Mouse (Mus musculus) adrenal gland, adult 2 months (tissue): ENCODE measurements around the gene Rgl3. TPM values are rescaled to one million over a fixed set of nuclear protein-coding genes. Genes with fewer than 3 reads are reported as not detected.

Source experiments
- DNase-seq: peaks from one replicate; pipeline ENCODE4 v3.0.0; 2021
- polyA plus RNA-seq: library from polyadenylated mRNA; depleted of rRNA; stranded (reverse); fragments of >200 nt; gene quantifications from 2 replicates; pipeline ENCODE4 v1.2.3, GENCODE M21; 2012
- total RNA-seq, 2 experiments: library from RNA; stranded (reverse); gene quantifications; 2 replicates each; pipeline ENCODE4 v1.2.3; 2021

Gene Rgl3
- total and polyA plus RNA-seq, 3 experiments = 14.2 to 177 (median 46.9) TPM

DNA sequence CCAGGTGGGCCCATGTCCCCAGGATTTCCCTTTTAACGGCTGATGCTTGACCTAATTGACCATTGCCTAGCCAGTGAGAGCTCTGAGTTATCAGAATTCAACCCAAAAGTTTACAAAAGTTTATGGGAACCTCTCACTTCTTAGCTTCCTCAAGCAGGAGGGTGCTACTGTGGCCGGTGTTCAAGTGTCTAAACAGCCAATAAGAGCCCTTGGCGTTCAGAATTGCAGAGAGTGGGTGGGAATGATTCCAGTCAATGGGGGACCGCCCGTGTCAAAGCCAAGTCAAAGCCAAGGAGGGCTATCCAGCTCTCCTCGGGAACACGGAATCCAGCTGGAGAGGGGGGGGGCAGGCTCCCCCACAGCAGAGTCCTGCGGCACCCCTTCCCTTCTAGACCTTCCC is 41.1 kb downstream of the Rgl3 start:
- DNase-seq = no peak

- DNase-seq = no peak
Observed at GRCm38 (mm10) chr9:21947540-21948130, 41.6 kb downstream of the Rgl3 start.

GRCm38 (mm10) chr9:21944267-21944666 is 45.0 kb downstream of the Rgl3 start:
- DNase-seq = no peak

DNA sequence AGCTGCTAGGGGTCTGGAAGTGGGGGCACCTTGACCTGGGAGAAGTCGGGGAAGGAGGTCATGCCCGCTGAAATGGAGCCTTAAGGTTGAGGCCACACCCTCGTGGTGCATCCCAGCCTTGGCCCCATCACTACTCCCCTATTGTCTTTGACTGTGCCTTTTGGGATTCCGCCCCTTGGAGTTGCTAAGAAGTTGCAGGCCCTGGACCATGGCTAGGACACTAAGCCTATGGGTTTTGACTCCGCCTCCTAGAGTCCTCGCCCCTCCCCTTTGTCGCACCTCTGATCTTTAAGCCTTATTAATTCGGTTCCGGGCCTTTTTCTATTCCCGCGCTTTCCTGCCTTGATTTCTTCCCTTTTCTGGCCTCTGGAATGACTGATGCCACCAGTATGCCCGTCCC is 45.6 kb downstream of the Rgl3 start:
- no peak for DNase-seq

DNA sequence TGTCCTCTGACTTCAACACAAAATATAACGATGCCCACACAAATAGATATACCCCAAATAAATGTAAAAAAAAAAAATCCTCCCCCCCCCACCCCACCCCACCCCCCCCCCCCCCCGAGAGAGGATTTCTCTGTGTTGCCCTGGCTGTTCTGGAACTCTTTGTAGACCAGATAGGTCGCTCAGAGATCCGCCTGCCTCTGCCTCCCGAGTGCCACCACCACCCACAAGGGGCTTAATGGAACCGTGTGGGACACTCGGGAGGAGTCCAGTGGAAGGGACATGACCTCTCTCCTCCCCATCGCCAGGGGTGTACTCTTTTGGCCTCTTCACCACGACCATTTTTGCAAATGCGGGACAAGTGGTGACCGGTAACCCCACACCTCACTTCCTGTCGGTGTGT is 46.2 kb downstream of the Rgl3 start:
- DNase-seq = no peak

- DNase-seq = no peak
Observed at GRCm38 (mm10) chr9:21938234-21938855, 50.9 kb downstream of the Rgl3 start.

DNA sequence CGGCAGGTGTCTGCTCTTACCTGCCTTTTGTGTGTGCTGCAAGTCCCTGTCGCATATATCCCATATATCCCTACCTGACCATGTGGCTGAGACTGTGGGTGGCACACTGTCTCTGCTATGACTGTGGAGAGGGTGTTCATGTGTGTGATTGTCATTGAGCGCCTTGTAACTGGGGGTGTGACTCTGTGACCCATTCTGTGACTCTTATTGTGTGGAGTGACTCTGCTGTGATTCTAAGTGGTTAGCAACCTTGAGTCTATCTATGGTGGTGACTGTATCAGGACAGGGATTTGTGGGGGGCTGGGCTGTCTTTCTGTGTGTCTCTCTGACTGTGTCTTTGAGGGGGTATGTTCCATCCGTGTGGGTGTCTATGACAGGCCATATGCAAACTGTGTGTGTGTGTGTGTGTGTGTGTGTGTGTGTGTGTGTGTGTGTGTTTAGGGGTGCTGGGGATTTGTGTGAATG is 51.5 kb downstream of the Rgl3 start:
- peak; percentile 40 for DNase-seq

DNA sequence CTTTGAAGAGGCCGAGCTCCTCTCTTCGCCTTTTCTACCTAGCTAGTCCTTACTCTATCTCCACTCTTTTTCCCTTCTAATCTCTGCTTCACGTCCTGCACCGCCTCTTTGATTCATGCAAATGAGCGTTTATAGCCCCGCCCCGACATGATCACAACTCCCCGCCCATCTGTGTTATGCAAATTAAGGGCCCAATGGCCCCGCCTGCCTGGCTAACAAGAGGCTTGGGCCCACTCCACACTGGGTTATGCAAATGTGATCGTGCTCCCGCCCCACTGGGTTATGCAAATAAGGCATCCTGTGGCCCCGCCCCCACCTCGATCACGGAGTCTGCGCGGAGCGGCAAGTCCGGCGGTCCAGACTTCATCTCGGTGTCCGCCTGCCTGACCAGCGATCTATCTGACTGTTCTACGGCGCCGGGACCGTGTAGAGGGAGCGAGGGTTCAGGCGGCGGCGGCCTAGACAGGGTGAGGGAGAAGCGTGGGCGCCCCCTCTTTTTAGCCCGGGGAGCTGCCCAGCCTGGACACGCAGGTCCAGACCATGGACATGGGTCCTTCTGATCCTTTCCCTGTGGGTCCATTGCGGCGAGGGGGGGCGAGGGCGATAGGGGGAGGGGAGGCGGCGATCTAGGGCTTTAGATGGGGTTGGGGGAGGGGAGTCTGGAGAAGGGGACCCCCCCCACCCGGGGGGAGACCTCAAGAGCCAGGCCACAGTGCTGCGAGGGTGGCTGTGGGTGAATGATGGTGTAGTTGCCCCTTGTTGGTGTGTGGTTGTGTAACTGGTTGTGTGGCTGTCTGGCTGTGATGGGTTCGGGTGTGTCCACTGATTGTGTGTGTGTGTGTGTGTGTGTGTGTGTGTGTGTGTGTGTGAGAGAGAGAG is 52.3 kb downstream of the Rgl3 start, which contains the start of gene Plppr2:
Plppr2 (plus strand) TSS at position 342 of the 879 bp plus-strand sequence.
- peak; percentile 99 for DNase-seq

DNA sequence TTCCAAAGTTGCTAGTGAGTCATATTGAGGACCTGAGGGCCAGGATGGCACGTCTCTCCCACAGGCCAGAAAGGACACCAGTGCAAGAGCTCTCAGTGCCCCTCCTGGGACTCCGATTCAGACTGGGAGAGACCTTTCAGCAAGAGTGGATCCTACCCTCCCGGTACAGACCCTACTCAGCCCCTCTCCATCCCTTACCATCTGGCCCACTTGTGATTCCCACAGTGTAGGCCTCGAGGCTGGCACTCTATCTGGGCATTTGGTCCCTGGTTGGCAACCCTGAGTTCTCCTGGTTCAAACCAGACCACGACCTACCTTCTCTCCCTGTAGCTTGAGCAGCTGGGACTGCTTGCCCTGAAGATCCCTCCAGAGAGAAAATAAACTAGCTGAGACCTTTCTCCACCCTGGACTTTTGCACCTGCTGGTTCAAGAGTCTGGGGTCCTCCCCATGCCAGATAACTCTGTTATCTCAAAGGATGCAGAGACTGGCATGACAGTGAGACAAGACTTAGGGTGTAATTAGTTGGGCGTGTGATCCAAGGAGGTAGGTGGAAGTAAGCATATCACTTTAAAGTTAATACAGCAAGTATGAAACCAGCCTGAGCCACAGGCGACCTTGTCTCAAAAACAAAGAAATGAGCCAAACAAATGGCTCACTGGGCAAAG is 53.6 kb downstream of the Rgl3 start:
- no peak for DNase-seq

GRCm38 (mm10) chr9:21934021-21934420 is 55.2 kb downstream of the Rgl3 start:
- DNase-seq = no peak

- no peak for DNase-seq
Observed at GRCm38 (mm10) chr9:21932445-21933137, 56.7 kb downstream of the Rgl3 start.

DNA sequence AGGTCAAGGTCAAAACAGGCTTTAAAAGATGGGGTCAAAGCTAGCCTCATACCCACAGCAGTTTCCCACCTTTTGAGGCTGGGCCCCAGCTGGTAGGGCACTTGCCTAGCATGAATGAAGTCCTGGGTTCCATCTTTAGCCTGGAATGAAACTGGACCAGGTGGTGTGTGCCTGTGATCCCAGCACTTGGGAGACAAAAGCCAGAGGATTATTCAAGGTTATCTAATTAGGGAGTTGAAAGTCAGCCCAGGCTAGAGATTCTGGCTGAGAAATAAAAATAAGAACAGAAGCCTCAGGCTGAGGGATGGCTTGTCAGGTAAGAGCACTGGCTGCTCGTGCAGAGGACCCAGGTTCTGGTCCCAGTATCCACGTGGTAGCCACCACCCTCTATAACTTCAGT is 57.2 kb downstream of the Rgl3 start:
- DNase-seq = no peak

- no peak for DNase-seq
Observed at GRCm38 (mm10) chr9:21929208-21929607, 60.0 kb downstream of the Rgl3 start.

DNA sequence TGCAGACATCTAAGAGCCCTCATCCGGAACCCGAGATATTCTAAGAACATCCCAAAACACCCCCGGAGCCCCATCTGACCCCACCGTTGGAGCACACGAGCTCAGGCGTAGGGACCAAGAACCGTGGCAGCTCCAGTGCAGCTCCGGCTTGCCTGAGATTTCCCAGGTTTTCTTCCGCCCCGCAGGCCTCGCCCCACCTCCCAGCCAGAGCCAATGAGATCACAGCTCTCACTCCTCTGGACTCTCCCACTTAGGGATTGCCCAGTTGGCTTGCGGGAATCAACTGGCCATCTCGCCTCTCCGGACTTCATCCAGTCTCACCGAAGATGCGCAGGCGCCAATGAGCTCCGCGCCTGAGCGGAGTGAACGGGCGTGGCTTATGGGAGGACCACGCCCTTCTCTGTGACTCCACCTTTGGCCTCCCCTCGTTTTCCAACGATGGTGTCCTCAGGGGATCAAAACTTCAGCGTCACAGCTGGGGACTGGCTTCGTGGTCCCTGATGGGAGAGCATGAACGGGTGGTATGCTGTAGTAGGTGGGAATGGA is 62.0 kb downstream of the Rgl3 start, which contains the start of the genes Ccdc159 and Tmem205:
Ccdc159 (plus strand) TSS at position 264 of the 546 bp plus-strand sequence.
Tmem205 (minus strand) TSS at position 349 of the 546 bp plus-strand sequence.
- peak; percentile 97 for DNase-seq

- DNase-seq = no peak
Observed at GRCm38 (mm10) chr9:21926784-21927183, 62.5 kb downstream of the Rgl3 start.

DNA sequence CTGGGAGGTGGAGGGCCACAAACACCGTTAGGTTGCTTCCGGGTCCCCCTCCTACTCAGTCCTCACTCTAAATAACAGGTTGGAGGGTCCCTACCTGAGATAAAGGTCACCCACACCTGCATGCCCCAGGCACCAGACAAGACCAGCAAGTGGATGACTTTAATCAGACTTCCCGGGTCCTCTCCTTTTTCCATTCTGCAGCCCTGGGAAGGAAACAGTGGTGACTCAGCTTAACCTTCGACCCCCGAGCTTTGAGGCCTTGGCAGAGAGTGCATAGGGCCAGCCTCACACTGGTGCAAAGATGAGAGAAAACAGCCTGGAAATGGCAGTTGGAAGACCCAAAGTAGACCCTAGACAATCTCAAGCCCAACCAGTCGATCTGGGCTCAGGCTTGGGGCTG is 63.1 kb downstream of the Rgl3 start:
- DNase-seq = peak; percentile 88

GRCm38 (mm10) chr9:21925506-21925905 is 63.7 kb downstream of the Rgl3 start:
- no peak for DNase-seq

GRCm38 (mm10) chr9:21925034-21925433 is 64.2 kb downstream of the Rgl3 start:
- no peak for DNase-seq

- DNase-seq = peak; percentile 99
Observed at GRCm38 (mm10) chr9:21924099-21924493, 65.2 kb downstream of the Rgl3 start.

DNA sequence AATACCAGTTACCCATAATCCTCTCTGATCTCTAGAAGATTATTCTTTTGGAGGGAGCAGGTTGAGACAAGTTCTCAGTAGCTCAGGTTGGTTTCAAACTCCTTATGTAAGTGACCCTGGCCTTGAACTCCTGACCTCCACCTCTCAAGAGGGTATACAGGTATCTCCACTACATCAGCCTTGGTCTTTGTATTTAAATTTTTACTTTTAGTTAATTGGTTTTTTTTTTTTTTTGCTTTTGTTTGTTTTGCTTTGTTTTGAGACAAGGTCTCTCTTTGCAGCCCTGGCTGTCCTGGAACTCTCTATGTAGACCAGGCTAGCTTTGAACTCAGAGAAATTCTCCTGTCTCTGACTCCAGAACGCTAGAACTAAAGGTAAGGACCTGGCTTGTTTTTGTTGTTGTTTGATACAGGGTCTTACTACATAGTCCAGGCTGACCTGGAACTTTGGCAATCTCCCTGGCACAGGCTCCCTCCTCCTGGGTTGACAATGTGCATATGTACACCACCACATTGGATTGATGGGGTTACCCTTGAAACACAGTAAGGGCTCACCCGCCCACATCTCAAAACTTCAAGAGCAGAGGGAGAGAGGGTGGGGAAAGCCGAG is 65.7 kb downstream of the Rgl3 start:
- DNase-seq = no peak

DNA sequence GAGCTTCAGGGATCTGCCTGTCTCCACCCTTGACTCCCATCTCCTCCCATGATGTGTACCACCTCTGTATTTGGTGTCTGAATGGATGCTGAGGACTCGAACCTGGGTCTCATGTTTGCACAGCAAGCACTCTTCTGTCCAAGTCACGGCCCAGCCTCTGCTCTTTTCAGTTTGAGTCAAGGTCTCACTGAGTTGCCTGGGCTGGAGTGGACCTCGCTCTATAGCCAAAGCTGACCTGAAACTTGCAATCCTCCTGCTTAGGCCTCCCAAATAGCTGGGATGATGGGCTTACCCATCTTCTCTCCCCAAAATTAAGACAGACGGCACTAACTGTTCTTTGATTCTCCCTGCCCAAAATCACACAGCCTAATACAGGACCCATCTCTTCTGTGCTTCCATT is 66.2 kb downstream of the Rgl3 start:
- DNase-seq = no peak
